Mouse (Mus musculus): ENCODE results near the gene Sp9. TPM values are rescaled to one million over a fixed set of nuclear protein-coding genes. Genes with fewer than 3 reads are reported as not detected.

Sp9 gene
- polyA plus RNA-seq (2015; fragmentation: Nextera tagmentation; extraction: Ambion mirVana): not detected in 2 replicates

DNA sequence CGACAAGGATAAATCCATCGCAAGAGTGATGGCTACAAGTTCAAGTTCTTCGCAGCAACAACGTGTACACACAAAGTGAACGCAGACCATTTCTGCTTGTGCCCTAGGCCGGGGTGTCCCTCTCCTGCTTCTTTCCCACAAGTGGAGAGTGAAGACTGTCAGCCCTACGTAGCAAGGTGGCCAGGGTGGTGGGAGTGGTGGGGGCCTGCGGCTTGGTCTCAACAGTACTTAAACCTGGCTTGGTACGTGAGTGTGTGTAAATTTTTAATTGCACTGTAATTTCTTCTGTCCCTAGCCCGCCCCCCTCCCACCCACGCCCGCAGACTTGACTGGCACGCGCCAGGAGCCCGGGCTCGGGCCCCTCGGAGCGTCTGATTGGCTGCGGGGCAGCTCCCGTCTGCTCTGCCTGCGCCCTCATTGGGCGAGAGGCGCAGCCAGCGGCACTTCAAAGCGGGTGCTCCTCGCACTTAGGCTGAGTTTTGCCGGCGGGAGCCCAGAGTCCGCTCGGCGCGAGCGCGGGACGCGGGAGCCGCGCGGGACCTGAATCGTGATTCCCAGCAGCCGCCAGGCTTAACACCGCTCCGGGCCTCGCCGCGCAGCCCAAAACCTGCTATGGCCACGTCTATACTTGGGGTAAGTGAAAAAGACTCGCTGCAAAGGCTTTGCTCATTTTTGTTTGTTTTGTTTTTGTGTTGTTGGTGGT is at the start of gene Sp9:
Gene Sp9 (plus strand): TSS at position 467 of the 703 bp plus-strand sequence.
- H3K27ac ChIP-seq: no peak within 1 kb of the TSS
- no peak for ATAC-seq (replicated peaks; ENCODE audit: insufficient number of reproducible peaks, insufficient read depth, low FRiP score, low read depth)
- under 1% methylated on average over 48 of the region's 48 CpGs for WGBS
- 0 out of 2 replicates have a peak within 1 kb of the TSS, but pooled peaks have one; percentile 7 for H3K9ac ChIP-seq
- H3K9me3 ChIP-seq (replicated peaks): no peaks in the 10 kb centered on the region
- H3K4me2 ChIP-seq: peak within 1 kb of the TSS; percentile 73
- peaks cover 41% of the 10 kb centered on the region for H3K4me1 ChIP-seq (replicated peaks)
- H3K36me3 ChIP-seq: no peaks in the 10 kb centered on the region
- H3K4me3 ChIP-seq: peak within 1 kb of the TSS; percentile 52
- H3K27me3 ChIP-seq: peaks cover 86% of the 10 kb centered on the region

DNA sequence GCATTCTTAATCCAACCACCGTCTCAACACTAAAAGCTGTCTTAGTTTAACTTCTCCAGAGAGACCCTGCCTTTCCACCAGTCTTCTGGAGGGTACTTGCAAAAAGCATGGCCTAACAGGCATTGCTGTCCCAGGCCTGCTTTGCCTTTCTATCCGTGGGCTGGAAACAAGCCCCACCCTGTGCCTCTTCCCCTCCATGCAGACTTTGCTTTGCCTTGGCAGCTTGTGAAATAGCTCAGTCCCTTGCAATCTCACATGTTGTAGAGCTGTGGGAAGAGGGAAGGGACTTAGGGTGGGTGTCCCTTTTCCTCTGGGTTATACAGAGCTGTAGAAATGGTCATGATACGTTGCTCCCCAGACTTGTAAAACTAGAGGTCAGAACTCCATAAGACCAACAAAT is 40.6 kb upstream of the Sp9 start:
- no peak overlapping the region for H3K9ac ChIP-seq
- WGBS: 53% methylated on average over 3 of the region's 3 CpGs
- H3K4me1 ChIP-seq (replicated peaks): no peaks in the 10 kb centered on the region
- H3K27me3 ChIP-seq: no peaks in the 10 kb centered on the region
- no peaks in the 10 kb centered on the region for H3K9me3 ChIP-seq (replicated peaks)
- H3K36me3 ChIP-seq: no peaks in the 10 kb centered on the region
- no peak overlapping the region for H3K27ac ChIP-seq
- no peak for ATAC-seq (replicated peaks; ENCODE audit: insufficient number of reproducible peaks, insufficient read depth, low FRiP score, low read depth)
- no peak overlapping the region for H3K4me2 ChIP-seq
- H3K4me3 ChIP-seq: no peak overlapping the region

DNA sequence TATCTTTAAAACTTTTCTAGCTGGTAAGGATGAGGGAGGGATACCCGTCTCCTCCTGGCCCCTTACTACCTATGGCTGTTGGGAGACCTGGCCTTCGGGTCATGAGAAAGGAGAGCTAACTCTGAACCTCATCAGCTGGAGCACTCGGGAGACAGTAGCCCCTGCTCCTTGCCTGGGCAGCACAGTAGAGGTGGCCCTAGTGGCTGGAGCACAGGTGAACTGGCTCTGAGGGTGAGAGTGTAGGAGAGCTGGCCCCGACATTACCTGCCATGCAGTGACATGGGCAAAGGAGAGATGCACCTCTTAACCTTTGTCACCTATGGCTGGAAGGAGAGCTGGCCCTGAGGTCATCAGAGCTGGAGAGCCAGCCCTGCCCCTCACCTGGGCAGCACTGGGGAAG is 30.4 kb upstream of the Sp9 start:
- Histone ChIP-seq H3K9ac (no peak overlapping the region), H3K27ac (no peak overlapping the region), H3K4me3 (no peak overlapping the region), H3K27me3 (0 out of 2 replicates have a peak, but pooled peaks cover 3% of the 10 kb centered on the region), H3K4me1 (replicated peaks) (no peaks in the 10 kb centered on the region), H3K36me3 (no peaks in the 10 kb centered on the region), H3K4me2 (no peak overlapping the region), H3K9me3 (replicated peaks) (no peaks in the 10 kb centered on the region)
- 74% methylated on average over 4 of the region's 4 CpGs for WGBS
- no peak for ATAC-seq (replicated peaks; ENCODE audit: insufficient number of reproducible peaks, insufficient read depth, low FRiP score, low read depth)

DNA sequence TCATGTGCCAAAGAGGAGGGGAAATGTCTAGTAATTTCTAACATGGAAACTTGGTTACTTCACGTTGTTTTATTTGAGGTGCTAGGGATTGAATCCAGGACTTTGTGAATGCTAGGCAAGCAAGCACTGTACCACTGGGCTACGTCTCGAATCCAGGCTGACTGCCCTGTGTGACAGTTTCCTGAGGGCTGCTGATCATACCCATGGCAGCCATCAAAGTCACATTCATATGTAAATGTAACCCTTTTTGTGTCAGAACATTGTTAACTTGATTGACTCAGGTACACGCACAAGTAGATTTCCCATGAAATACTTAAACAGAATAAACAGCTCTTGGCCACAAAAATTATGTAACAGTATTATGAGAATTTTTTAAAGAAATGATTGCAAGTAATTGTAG is 23.0 kb upstream of the Sp9 start:
- H3K27me3 ChIP-seq: no peaks in the 10 kb centered on the region
- no peak overlapping the region for H3K27ac ChIP-seq
- no peak overlapping the region for H3K4me3 ChIP-seq
- no peak overlapping the region for H3K4me2 ChIP-seq
- no peak overlapping the region for H3K9ac ChIP-seq
- ATAC-seq (replicated peaks; ENCODE audit: insufficient number of reproducible peaks, insufficient read depth, low FRiP score, low read depth): no peak
- WGBS: 79% methylated on average over 4 of the region's 4 CpGs
- H3K36me3 ChIP-seq: no peaks in the 10 kb centered on the region
- no peaks in the 10 kb centered on the region for H3K9me3 ChIP-seq (replicated peaks)
- no peaks in the 10 kb centered on the region for H3K4me1 ChIP-seq (replicated peaks)

DNA sequence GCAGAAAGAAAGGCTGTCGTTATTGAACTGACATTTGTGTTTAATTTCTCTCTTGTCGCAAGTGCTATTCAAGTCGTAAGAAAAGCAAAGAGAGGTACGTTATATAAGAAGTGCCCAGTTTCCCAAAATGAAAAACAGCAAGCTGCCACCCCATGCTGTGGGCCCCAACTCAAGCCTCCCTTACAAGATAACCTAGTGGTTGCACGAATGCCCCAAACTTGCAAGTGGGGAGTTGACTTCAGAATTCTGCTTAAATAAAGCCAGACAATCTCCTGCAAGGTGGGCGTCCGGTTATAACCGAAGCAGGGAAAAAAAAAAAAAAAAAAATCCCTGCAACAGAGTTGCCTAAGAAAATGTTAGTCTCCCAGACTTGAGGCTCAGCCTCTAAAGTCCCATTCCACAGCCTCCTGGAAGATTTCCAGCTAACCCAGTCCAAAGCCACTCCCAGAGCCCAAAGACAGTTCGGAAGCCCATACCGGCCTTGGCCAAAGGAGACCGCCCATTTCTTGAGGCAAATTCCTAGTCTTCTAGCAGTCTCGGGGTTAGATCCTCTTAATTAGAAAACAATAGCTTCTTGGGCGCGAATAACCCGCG is 8.5 kb upstream of the Sp9 start:
- peak overlapping the region; percentile 90 for H3K4me2 ChIP-seq
- peak overlapping the region; percentile 53 for H3K4me3 ChIP-seq
- no peaks in the 10 kb centered on the region for H3K9me3 ChIP-seq (replicated peaks)
- H3K4me1 ChIP-seq (replicated peaks): peaks cover 21% of the 10 kb centered on the region
- no peak for ATAC-seq (replicated peaks; ENCODE audit: insufficient number of reproducible peaks, insufficient read depth, low FRiP score, low read depth)
- peaks cover 62% of the 10 kb centered on the region for H3K27me3 ChIP-seq
- 13% methylated on average over 16 of the region's 16 CpGs for WGBS
- peak overlapping the region; percentile 37 for H3K9ac ChIP-seq
- H3K27ac ChIP-seq: no peak overlapping the region
- no peaks in the 10 kb centered on the region for H3K36me3 ChIP-seq

DNA sequence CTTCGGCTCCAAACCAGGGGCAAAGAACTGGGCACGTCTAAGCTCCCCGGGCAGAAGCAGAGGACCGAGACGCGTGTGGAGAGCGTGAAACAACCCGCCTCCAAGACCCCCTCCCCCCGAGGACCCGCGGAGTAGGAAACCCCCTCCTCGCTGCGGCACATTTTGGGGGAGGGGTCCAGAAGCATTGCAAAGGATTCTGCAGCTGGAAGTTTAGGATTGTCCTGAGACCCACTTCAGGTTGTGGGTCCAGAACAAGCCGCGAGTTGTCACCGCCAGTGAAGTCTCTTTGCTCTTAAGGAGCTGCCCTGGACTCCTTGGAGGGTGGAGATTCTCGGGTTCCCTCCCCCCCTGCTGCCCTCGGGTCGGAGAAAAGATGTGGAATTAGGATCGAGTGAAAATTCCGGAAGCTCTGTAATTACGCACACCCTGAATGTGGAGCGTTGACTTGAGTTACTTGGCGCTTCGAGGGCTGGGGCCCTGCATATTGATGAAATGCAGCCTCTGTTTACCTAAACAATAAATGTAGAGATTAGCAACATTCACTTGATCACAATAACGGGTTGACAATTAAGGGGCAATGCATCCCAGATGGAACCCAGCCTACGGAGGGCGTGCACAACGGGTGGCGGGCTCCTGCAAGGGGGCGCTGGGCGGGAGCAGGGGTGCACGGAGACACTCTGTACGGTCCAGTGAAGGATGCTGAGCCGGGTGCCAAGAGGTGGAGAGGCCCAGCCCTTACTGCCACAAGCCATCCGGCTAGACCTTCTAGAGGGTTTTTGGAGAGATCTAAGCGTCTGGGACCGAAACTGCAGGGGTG is 7.7 kb upstream of the Sp9 start:
- peak overlapping the region; percentile 53 for H3K4me3 ChIP-seq
- H3K27me3 ChIP-seq: peaks cover 68% of the 10 kb centered on the region
- WGBS: 2% methylated on average over 38 of the region's 38 CpGs
- H3K4me2 ChIP-seq: peak overlapping the region; percentile 90
- no peak for ATAC-seq (replicated peaks; ENCODE audit: insufficient number of reproducible peaks, insufficient read depth, low FRiP score, low read depth)
- H3K9ac ChIP-seq: peak overlapping the region; percentile 37
- H3K4me1 ChIP-seq (replicated peaks): peaks cover 21% of the 10 kb centered on the region
- no peaks in the 10 kb centered on the region for H3K9me3 ChIP-seq (replicated peaks)
- no peak overlapping the region for H3K27ac ChIP-seq
- H3K36me3 ChIP-seq: no peaks in the 10 kb centered on the region

DNA sequence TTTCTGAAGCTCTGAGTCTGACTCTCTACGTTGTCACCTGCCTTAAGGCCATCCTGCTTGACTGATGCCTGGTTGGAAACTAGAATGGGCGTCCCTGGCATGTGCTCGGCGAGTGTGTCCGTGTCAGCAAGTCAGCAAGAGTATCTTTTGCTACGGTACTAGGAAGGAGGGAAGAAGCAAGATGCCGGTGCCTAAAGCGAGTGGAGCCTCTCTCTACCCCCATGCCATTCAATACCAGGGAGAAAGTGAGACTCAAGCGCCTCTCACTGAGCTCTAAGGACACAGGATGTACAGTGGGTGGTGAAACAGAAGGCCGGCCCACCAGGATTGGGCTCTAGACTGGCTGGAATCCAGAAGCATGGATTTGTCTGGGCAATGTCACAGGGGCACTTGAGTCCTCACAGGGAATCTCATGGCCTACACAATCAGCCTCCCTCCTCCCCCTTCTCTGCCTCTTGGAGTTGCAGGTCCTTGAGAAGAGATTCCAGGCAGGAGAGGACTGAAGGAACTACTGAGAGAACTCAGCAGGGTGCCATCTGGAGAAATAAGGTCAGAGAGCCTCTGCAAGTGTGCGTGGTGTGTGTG is 7.0 kb upstream of the Sp9 start:
- no peak overlapping the region for H3K9ac ChIP-seq

DNA sequence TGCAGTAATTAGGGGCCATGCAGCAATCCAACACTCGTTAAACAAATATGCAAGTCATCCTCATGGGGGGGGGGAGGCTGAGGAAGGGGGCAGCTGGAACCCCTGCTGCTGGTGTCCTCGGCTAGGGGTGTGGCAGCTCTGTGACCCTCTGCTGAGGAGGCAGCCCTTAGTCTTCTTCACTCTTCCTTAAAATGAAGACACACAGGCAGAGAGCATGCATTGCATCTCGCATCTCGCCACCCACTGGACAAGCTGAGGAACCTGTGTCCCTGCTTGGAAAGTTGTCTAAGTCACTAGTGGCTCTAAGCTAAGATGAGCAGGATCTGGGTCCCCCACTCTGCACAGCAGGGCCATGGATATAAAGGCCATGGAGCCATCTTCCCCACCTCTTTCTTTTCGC is 5.7 kb upstream of the Sp9 start:
- 14% methylated on average over 5 of the region's 5 CpGs for WGBS
- H3K9me3 ChIP-seq (replicated peaks): no peaks in the 10 kb centered on the region
- no peak for ATAC-seq (replicated peaks; ENCODE audit: insufficient number of reproducible peaks, insufficient read depth, low FRiP score, low read depth)

More for the DNA sequence above, 7.0 kb upstream of the Sp9 start:
- Histone ChIP-seq H3K4me3 (peak overlapping the region; percentile 53), H3K4me1 (replicated peaks) (peaks cover 21% of the 10 kb centered on the region), H3K4me2 (peak overlapping the region; percentile 90), H3K27ac (no peak overlapping the region), H3K27me3 (peaks cover 73% of the 10 kb centered on the region), H3K9me3 (replicated peaks) (no peaks in the 10 kb centered on the region), H3K36me3 (no peaks in the 10 kb centered on the region)
- ATAC-seq (replicated peaks; ENCODE audit: insufficient number of reproducible peaks, insufficient read depth, low FRiP score, low read depth): no peak
- WGBS: 5% methylated on average over 11 of the region's 11 CpGs

DNA sequence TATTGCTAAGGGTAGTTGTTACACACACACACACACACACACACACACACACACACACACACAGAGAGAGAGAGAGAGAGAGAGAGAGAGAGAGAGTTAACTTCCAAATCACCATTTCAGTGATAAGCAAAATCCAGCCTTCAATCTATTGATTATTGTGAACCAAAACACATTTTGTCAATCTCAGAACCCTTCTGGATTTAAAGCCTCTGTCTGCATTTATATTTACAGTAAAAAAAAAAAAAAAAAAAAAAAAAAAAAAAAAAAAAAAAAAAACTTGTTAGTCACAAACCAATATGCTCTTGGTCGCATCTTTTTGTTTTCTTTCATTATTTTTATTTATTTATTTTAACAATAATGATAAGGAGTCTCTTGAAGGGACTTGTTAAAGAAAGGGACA is 5.1 kb upstream of the Sp9 start:
- Histone ChIP-seq H3K9me3 (replicated peaks) (no peaks in the 10 kb centered on the region), H3K27ac (no peak overlapping the region), H3K27me3 (peaks cover 92% of the 10 kb centered on the region), H3K4me2 (no peak overlapping the region), H3K4me1 (replicated peaks) (peaks cover 30% of the 10 kb centered on the region), H3K4me3 (no peak overlapping the region), H3K36me3 (no peaks in the 10 kb centered on the region), H3K9ac (no peak overlapping the region)
- 32% methylated on average over 1 of the region's 1 CpGs for WGBS
- ATAC-seq (replicated peaks; ENCODE audit: insufficient number of reproducible peaks, insufficient read depth, low FRiP score, low read depth): no peak

More for the DNA sequence above, 5.7 kb upstream of the Sp9 start:
- H3K4me2 ChIP-seq: no peak overlapping the region
- H3K27me3 ChIP-seq: peaks cover 86% of the 10 kb centered on the region
- no peak overlapping the region for H3K27ac ChIP-seq
- no peak overlapping the region for H3K4me3 ChIP-seq
- no peaks in the 10 kb centered on the region for H3K36me3 ChIP-seq
- no peak overlapping the region for H3K9ac ChIP-seq
- H3K4me1 ChIP-seq (replicated peaks): peaks cover 24% of the 10 kb centered on the region

DNA sequence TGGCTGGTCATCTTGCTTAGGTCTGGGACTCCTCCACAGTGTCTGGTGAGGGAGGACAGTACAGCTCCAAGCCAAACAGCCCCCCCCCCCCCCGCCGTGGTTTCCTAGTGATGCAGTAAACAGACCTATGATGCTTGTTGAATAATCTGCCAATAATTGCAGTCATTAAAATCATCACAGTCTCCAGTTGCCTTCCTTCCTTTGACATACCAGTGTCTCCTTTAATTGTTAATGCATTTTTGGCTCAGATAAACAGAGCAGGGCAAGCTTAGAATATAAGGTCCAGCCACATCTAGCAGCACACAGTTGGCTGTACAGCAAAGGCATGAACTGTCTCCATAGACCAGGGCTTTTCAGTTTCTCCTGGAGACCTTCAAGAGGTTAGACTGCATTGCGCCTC is 4.5 kb upstream of the Sp9 start:
- Histone ChIP-seq H3K9ac (no peak overlapping the region), H3K9me3 (replicated peaks) (no peaks in the 10 kb centered on the region), H3K36me3 (no peaks in the 10 kb centered on the region), H3K27me3 (peaks cover 93% of the 10 kb centered on the region), H3K4me2 (no peak overlapping the region), H3K27ac (no peak overlapping the region), H3K4me3 (no peak overlapping the region), H3K4me1 (replicated peaks) (peaks cover 36% of the 10 kb centered on the region)
- no peak for ATAC-seq (replicated peaks; ENCODE audit: insufficient number of reproducible peaks, insufficient read depth, low FRiP score, low read depth)
- WGBS: 21% methylated on average over 3 of the region's 3 CpGs

DNA sequence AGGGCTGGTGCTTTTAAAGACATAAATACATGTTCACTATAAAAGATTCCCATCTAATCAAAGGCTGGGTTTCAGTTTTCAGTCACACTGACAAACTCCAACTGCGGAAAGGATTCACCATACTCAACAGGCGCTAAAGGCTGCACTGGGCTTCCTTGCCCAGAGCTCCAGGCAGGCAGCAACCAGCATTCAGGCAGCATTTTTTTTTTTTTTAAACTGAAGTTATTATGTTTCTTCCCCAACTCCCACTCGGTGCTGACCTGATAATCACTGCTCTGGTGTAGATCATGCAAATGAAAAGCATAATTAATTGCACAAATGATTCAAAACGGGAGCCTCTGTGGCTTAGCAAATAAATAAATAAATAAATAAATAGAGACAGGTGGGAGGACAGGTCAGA is 3.9 kb upstream of the Sp9 start:
- Histone ChIP-seq H3K9me3 (replicated peaks) (no peaks in the 10 kb centered on the region), H3K9ac (no peak overlapping the region), H3K4me3 (no peak overlapping the region), H3K27me3 (peaks cover 93% of the 10 kb centered on the region), H3K4me2 (no peak overlapping the region), H3K27ac (no peak overlapping the region), H3K36me3 (no peaks in the 10 kb centered on the region), H3K4me1 (replicated peaks) (peaks cover 41% of the 10 kb centered on the region)
- ATAC-seq (replicated peaks; ENCODE audit: insufficient number of reproducible peaks, insufficient read depth, low FRiP score, low read depth): no peak
- WGBS: 10% methylated on average over 4 of the region's 4 CpGs

All from heart, embryonic 15.5 days (tissue).